Mouse (Mus musculus) limb, embryonic 14.5 days (tissue): ENCODE measurements around the gene Cdh6. TPM values are rescaled to one million over a fixed set of nuclear protein-coding genes. Genes with fewer than 3 reads are reported as not detected.

Experiments used
- ATAC-seq: fragments of 200-750 bp; cut with Nextera tagmentation; 2 replicates; pipeline ENCODE4 v1.8.0; 2017; ENCODE audit warnings: low read depth, moderate number of reproducible peaks, moderate TSS enrichment; ENCODE audit not compliant: low FRiP score
- DNase-seq: peaks from one replicate; pipeline ENCODE4 v3.0.0-alpha.2; 2015; ENCODE audit warnings: low spot score
- H3K27ac ChIP-seq: fragments of 300-500 bp; sonication (generic); replicated peaks from 2 replicates; pipeline ENCODE4 v1.5.1; 2014; ENCODE audit warnings: low read depth, mild to moderate bottlenecking, low read length, moderate library complexity, mixed read lengths
- H3K27me3 ChIP-seq: fragments of 300-500 bp; sonication (generic); 2 replicates; pipeline ENCODE4 v1.6.1; 2014; ENCODE audit warnings: low read length, mixed read lengths; ENCODE audit not compliant: control insufficient read depth, insufficient read depth
- H3K36me3 ChIP-seq: fragments of 300-500 bp; sonication (generic); 2 replicates; pipeline ENCODE4 v1.6.1; 2014; ENCODE audit warnings: mild to moderate bottlenecking, low read length, moderate library complexity, mixed read lengths; ENCODE audit not compliant: control insufficient read depth, insufficient read depth
- H3K4me1 ChIP-seq: fragments of 300-500 bp; sonication (generic); 2 replicates; pipeline ENCODE4 v1.6.1; 2014; ENCODE audit warnings: antibody characterized with exemption, low read length, mixed read lengths; ENCODE audit not compliant: control insufficient read depth, insufficient read depth
- H3K4me2 ChIP-seq: fragments of 300-500 bp; sonication (generic); replicated peaks from 2 replicates; pipeline ENCODE4 v1.6.1; 2014; ENCODE audit warnings: low read depth, mild to moderate bottlenecking, low read length, moderate library complexity; ENCODE audit not compliant: severe bottlenecking
- H3K4me3 ChIP-seq: fragments of 300-500 bp; sonication (generic); replicated peaks from 2 replicates; pipeline ENCODE4 v1.5.1; 2014; ENCODE audit warnings: low read length
- H3K9ac ChIP-seq: fragments of 300-500 bp; sonication (generic); 2 replicates; pipeline ENCODE4 v1.6.1; 2014; ENCODE audit warnings: mild to moderate bottlenecking, low read depth, low read length, moderate library complexity; ENCODE audit not compliant: severe bottlenecking
- H3K9me3 ChIP-seq: fragments of 300-500 bp; sonication (generic); 2 replicates; pipeline ENCODE4 v1.6.1; 2016; ENCODE audit warnings: low read length; ENCODE audit not compliant: control insufficient read depth
- POLR2A ChIP-seq: fragments of 200-500 bp; IDR thresholded peaks from 2 replicates; pipeline ENCODE4 v1.8.0; 2012; ENCODE audit warnings: inconsistent platforms, mild to moderate bottlenecking, moderate library complexity, borderline replicate concordance; ENCODE audit not compliant: insufficient read depth, insufficient read length; ENCODE audit errors: extremely low read depth
- WGBS: fragments of 180-500 bp; shearing (Covaris S2); extraction: QIAGEN DNeasy Blood & Tissue Kit; methylation state at CpG from one replicate; pipeline ENCODE4 v1.1.7; 2014; 5-methylcytosine and 5-hydroxymethylcytosine counted together
- polyA plus RNA-seq, 2 experiments: library from polyadenylated mRNA; depleted of rRNA in 1 of 2; stranded (reverse) in 1 of 2; unstranded in 1 of 2; fragments of >200 nt; fragmentation: Nextera tagmentation in 1 of 2; extraction: Ambion mirVana in 1 of 2; gene quantifications; 2 replicates each; pipeline versions ENCODE4 v1.2.1 to v1.2.3; 2012 to 2014

Cdh6 gene
- polyA plus RNA-seq, 2 experiments = 6.3 to 11.9 TPM

DNA sequence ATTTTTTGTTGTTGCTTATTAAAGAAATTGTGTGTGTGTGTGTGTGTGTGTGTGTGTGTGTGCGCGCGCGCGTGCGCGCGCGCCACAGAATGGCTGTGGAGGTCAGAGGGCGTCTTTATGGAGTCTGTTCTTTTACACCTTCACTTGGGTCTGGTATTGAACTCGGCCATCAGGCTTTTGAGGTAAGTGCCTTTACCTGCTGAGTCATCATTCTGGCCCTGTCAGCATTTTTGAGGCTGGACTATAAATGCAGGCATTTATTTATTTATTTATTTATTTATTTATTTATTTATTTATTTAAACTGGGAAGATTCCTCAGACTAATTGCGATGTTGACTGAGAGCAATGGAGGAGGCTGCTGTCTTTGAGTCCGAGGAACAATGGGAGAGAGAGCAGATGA lies 109.8 kb downstream of the Cdh6 start:
- Histone ChIP-seq H3K4me3 (no peak overlapping the region), H3K4me2 (no peak overlapping the region), H3K9ac (no peak overlapping the region), H3K27ac (no peak overlapping the region), H3K27me3 (no peaks in the 10 kb centered on the region), H3K4me1 (peaks cover 10% of the 10 kb centered on the region), H3K36me3 (no peaks in the 10 kb centered on the region), H3K9me3 (no peaks in the 10 kb centered on the region)
- DNase-seq (no peak), ATAC-seq (no peak)
- no peak for TF ChIP-seq POLR2A
- WGBS = 92% methylated on average over 13 of the region's 13 CpGs

DNA sequence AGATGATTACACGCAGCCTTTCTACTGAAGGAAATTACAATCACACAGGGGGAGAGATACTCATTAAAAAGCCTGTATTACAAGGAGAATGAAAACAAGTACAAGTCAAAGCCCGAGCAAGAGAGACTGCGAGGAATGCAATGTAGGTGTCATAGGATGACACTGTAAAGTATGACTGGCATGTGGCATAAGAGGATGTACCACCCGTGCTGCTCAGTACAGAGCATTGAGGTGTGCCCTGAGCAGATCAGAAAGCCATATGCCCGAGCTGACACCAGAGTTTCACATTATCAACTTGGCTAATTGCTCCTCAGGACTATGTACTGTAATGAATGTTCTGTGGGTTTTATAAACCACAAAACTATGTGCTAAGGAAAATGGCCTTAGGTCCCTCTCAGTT lies 115.7 kb downstream of the Cdh6 start:
- H3K27me3 ChIP-seq = no peaks in the 10 kb centered on the region
- no peak overlapping the region for H3K4me3 ChIP-seq
- ATAC-seq (no peak), DNase-seq (no peak)
- H3K9me3 ChIP-seq = no peaks in the 10 kb centered on the region
- WGBS = 74% methylated on average over 5 of the region's 5 CpGs
- TF ChIP-seq POLR2A = no peak
- H3K27ac ChIP-seq = no peak overlapping the region
- H3K4me1 ChIP-seq = no peaks in the 10 kb centered on the region
- no peaks in the 10 kb centered on the region for H3K36me3 ChIP-seq
- H3K9ac ChIP-seq = no peak overlapping the region
- H3K4me2 ChIP-seq = no peak overlapping the region

DNA sequence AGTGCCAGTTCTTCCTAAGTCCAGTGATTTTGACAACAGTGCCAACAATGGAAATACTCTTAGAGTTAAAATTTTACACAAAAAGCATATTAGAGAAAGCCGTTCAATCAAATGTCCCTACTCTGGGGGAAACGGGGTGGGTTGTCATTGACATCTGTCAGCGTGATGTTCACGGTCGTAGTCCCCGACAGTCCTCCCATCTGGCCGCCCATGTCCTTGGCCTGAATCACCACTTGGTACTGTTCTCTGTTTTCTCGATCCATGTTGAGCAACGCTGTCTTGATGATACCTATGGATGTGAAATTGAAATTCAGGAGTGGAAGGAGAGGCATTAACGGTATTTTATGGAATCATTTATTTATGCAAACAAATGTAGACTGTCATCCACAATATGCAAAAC lies 116.2 kb downstream of the Cdh6 start:
- ATAC-seq (no peak), DNase-seq (no peak)
- Histone ChIP-seq H3K4me1 (no peaks in the 10 kb centered on the region), H3K9me3 (no peaks in the 10 kb centered on the region), H3K27me3 (no peaks in the 10 kb centered on the region), H3K4me2 (no peak overlapping the region), H3K27ac (no peak overlapping the region), H3K36me3 (no peaks in the 10 kb centered on the region), H3K4me3 (no peak overlapping the region), H3K9ac (no peak overlapping the region)
- 95% methylated on average over 10 of the region's 10 CpGs for WGBS
- TF ChIP-seq POLR2A = no peak

DNA sequence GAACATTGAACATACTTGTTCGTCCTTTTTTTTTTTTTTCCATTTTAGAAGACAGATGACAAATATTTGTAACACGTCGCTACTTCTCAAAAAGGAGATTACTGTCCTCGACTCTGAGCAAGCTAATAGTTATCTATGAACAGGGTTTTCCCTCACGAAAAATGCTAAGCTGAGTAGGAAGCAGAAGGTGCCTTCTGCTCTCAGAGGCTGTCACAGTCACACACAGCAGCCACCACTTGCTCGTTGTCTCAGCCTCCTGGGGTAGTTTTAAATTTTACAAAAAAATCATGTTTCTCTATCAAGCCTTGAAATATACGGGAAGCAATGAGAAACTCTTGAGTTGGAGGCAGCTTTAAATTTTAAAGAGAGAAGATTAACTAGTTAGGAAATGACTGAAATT lies 125.6 kb downstream of the Cdh6 start:
- H3K4me3 ChIP-seq = no peak overlapping the region
- no peak for TF ChIP-seq POLR2A
- no peak for ATAC-seq
- no peaks in the 10 kb centered on the region for H3K9me3 ChIP-seq
- no peak overlapping the region for H3K4me2 ChIP-seq
- H3K4me1 ChIP-seq = no peaks in the 10 kb centered on the region
- H3K27ac ChIP-seq = no peak overlapping the region
- H3K9ac ChIP-seq = no peak overlapping the region
- 67% methylated on average over 7 of the region's 7 CpGs for WGBS
- no peaks in the 10 kb centered on the region for H3K27me3 ChIP-seq
- H3K36me3 ChIP-seq = no peaks in the 10 kb centered on the region
- no peak for DNase-seq

DNA sequence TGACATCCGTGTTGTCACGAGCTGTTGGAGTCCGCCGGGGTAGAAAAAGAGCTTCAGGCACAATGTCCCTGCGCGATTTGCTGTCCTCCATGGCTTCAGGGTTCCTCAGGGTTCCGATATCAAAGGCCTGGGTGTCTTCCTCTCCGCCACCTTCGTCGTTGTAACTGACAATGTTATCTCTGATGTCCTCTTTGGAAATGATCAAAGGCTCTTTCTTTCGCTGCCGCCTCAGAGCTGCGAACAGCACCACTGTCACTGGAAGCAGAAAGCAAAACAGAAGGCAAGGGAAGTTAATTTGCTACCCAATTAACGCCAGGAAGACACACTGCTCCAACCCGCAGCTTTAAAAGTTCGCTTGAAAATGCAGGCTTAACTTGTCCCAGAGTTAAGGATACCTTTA lies 139.0 kb downstream of the Cdh6 start:
- no peaks in the 10 kb centered on the region; the same call in 1 of the 2 replicates for H3K36me3 ChIP-seq
- no peak for ATAC-seq
- 20% methylated on average over 16 of the region's 16 CpGs for WGBS

DNA sequence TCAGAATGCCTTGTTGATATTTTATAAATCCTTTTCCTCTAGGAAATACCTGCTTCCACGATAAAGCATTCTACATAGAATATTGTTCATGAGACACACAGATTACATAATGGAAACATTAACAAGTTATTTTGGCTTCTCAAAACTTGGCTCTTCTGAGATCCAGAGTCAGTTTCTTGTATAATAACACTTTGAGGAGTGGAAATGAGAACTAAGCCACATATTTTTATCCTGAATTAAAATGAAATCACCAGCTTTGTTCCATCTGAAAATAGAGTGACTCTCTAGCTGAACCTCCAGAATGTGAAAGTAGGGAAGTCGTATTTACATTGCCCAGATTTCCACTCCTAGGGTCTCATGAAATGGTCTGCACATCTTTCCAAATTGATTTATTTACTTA lies 142.8 kb downstream of the Cdh6 start:
- H3K4me3 ChIP-seq = no peak overlapping the region
- H3K27me3 ChIP-seq = no peaks in the 10 kb centered on the region
- no peak overlapping the region for H3K27ac ChIP-seq
- H3K36me3 ChIP-seq = no peaks in the 10 kb centered on the region
- WGBS = 68% methylated on average over 2 of the region's 2 CpGs
- H3K9ac ChIP-seq = no peak overlapping the region
- no peak for TF ChIP-seq POLR2A
- no peak overlapping the region for H3K4me2 ChIP-seq
- no peaks in the 10 kb centered on the region for H3K4me1 ChIP-seq
- DNase-seq (no peak), ATAC-seq (no peak)
- H3K9me3 ChIP-seq = no peaks in the 10 kb centered on the region

More for the DNA sequence above, 139.0 kb downstream of the Cdh6 start:
- Histone ChIP-seq H3K4me3 (no peak overlapping the region), H3K9me3 (no peaks in the 10 kb centered on the region), H3K9ac (no peak overlapping the region), H3K4me1 (no peaks in the 10 kb centered on the region), H3K4me2 (no peak overlapping the region), H3K27me3 (no peaks in the 10 kb centered on the region), H3K27ac (no peak overlapping the region)
- DNase-seq = no peak
- no peak for TF ChIP-seq POLR2A
